8 mouse cellular contexts compared by ENCODE assay signal in the genomic region with DNA sequence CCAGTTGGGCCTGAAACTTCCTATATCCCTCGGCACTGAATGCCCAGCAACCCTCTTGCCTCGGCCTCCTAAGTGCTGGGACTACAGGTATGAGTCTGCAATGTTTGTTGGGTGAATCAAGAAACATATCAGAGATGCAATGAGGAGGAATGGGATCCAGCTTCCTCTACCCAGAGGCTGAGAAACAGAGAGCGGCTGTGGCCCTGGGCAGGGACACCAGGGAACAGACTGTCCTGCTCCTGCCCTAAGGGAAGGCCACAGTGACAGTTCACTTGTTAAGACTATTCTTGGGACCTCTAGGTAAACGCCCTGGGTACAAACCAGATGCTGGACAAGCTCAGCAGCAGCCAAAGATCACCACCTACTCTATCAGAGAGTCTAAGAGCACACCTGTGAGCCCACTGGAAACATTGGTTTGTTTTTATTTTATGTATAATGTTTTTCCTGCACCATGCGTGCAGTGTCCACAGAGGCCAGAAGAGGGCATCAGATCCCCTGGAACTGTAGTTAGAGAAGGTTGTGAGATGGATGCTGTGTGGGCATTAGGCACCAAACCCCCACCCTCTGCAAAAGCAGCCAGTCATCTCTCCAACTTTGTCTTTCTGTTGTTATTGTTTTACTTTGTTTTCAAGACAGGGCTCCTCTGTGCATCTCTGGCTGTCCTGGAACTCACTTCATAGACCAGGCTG. TPM values are rescaled to one million over a fixed set of nuclear protein-coding genes. Genes with fewer than 3 reads are reported as not detected.
DNase-seq lines count a peak whose midpoint lies in the region; ATAC-seq and TF ChIP-seq lines count a peak whose summit lies in the region.
"Had no signal": no experiment of that assay in that cellular context is flagged by ENCODE, and none has a peak within 500 bp of the region (broad histone marks: within the 10 kb centered on the region; RNA-seq: fewer than 3 reads in every experiment).

No protein-coding gene starts in this region.

- H3K27me3 ChIP-seq in kidney, adult 2 months (replicated peaks; ENCODE audit: control insufficient read depth, insufficient read depth, low read length), result no peaks in the 10 kb centered on the region
- H3K27me3 ChIP-seq in E14TG2a.4 (ENCODE audit: insufficient read depth, low read length), result no peaks in the 10 kb centered on the region
- H3K27me3 ChIP-seq: stomach, embryonic 15.5 days had no signal

- peak; percentile 55 for DNase-seq in kidney, adult 2 months
- no peak for DNase-seq in kidney, adult 11 months
- peak; percentile 57 for DNase-seq in adipocyte (ENCODE audit: low spot score)
- DNase-seq in heart, postnatal 4 days, result peak; percentile 72
- peak; percentile 75 for DNase-seq in thymus, postnatal 14 days

- peak; percentile 76 for TF ChIP-seq CTCF in kidney, adult 2 months (conservative IDR thresholded peaks at IDR 0.05; ENCODE audit: insufficient read depth, insufficient read length, low read depth, low read length)
- TF ChIP-seq CTCF in E14TG2a.4 (conservative IDR thresholded peaks at IDR 0.05; ENCODE audit: low read length), result peak; percentile 54

- no peak overlapping the region for H3K27ac ChIP-seq in kidney, adult 2 months (ENCODE audit: insufficient read depth, low read depth, low read length)
- H3K27ac ChIP-seq: stomach, embryonic 15.5 days had no signal

- H3K9me3 ChIP-seq in E14TG2a.4 (ENCODE audit: low read length), result no peaks in the 10 kb centered on the region
- H3K9me3 ChIP-seq: stomach, embryonic 15.5 days had no signal

- H3K4me3 ChIP-seq in kidney, adult 2 months (ENCODE audit: insufficient read depth, low read depth, low read length), result no peak overlapping the region
- no peak overlapping the region for H3K4me3 ChIP-seq in E14TG2a.4 (replicated peaks; ENCODE audit: low read length)
- H3K4me3 ChIP-seq: stomach, embryonic 15.5 days had no signal

- no peak for TF ChIP-seq POLR2A in kidney, adult 2 months (IDR thresholded peaks at IDR 0.05; ENCODE audit: low read depth, low read length)

- 74% methylated on average over 5 of the region's 5 CpGs for WGBS in kidney, adult 2 months

- ATAC-seq in megakaryocyte progenitor cell, adult 5-6 weeks (replicated peaks; ENCODE audit: poor library complexity), result 0 out of 2 replicates have a peak, but pooled peaks have one; percentile 13

- no peaks in the 10 kb centered on the region for H3K4me1 ChIP-seq in kidney, adult 2 months (ENCODE audit: control insufficient read depth, insufficient read depth, low read length)
- H3K4me1 ChIP-seq in E14TG2a.4 (replicated peaks; ENCODE audit: low read depth, low read length), result peaks cover 66% of the 10 kb centered on the region

- H3K36me3 ChIP-seq in kidney, adult 2 months (ENCODE audit: control insufficient read depth, insufficient read depth, low read length), result no peaks in the 10 kb centered on the region; the same call in 1 of the 2 replicates
- peaks cover 99% of the 10 kb centered on the region for H3K36me3 ChIP-seq in E14TG2a.4 (ENCODE audit: insufficient read depth, low read length)

RNA-seq across cellular contexts. Expression of gene Gpx3, which starts 29.3 kb away (rescaled TPM):
- polyA plus RNA-seq in kidney, adult 2 months (2012; rRNA removed), result 28,844 and 31,623 TPM in 2 replicates
- total RNA-seq in heart, postnatal 4 days (2021), result 100 to 1,000 TPM; 153 to 177 TPM
- 29.9 and 42.3 TPM in 2 replicates for total RNA-seq in megakaryocyte progenitor cell, adult 5-6 weeks (2015)
- 3.2 TPM in 2 replicates for total RNA-seq in megakaryocyte progenitor cell, adult 5-6 weeks (2017)

RNA-seq across cellular contexts. Expression of gene Tnip1, which starts 31.2 kb away (rescaled TPM):
- polyA plus RNA-seq in kidney, adult 2 months (2012; rRNA removed), result 19.1 and 20.6 TPM in 2 replicates
- total RNA-seq in heart, postnatal 4 days (2021), result 10 to 100 TPM; 29.5 to 33.7 TPM
- 27.6 and 31.8 TPM in 2 replicates for total RNA-seq in megakaryocyte progenitor cell, adult 5-6 weeks (2015)
- 33.8 and 38.6 TPM in 2 replicates for total RNA-seq in megakaryocyte progenitor cell, adult 5-6 weeks (2017)
